In genomic region chr2:155755746-155756145, GRCm38 (mm10) we compare ENCODE assay signal across 9 mouse cellular contexts. TPM values are rescaled to one million over a fixed set of nuclear protein-coding genes. Genes with fewer than 3 reads are reported as not detected.
DNase-seq lines count a peak whose midpoint lies in the region; ATAC-seq and TF ChIP-seq lines count a peak whose summit lies in the region.
"Had no signal": no experiment of that assay in that cellular context is flagged by ENCODE, and none has a peak within 500 bp of the region (broad histone marks: within the 10 kb centered on the region; RNA-seq: fewer than 3 reads in every experiment).

No protein-coding gene starts in this region.

- H3K9ac ChIP-seq in heart, postnatal 0 days (replicated peaks; ENCODE audit: low read depth, low read length), result no peak overlapping the region
- H3K9ac ChIP-seq in intestine, embryonic 15.5 days, result no peak overlapping the region

- H3K27ac ChIP-seq in heart, postnatal 0 days (ENCODE audit: low read depth), result no peak overlapping the region
- no peak overlapping the region for H3K27ac ChIP-seq in intestine, embryonic 15.5 days

- peaks cover 7% of the 10 kb centered on the region; the same call in 1 of the 2 replicates for H3K27me3 ChIP-seq in heart, postnatal 0 days (ENCODE audit: control insufficient read depth, insufficient read depth, low read length)
- H3K27me3 ChIP-seq in intestine, embryonic 15.5 days (replicated peaks), result no peaks in the 10 kb centered on the region

- peak; percentile 53 for TF ChIP-seq CTCF in heart, postnatal 0 days (IDR thresholded peaks at IDR 0.05; ENCODE audit: low read depth)

- no peak for TF ChIP-seq EP300 in heart, postnatal 0 days (IDR thresholded peaks at IDR 0.05; ENCODE audit: low read depth)

- no peak overlapping the region for H3K4me2 ChIP-seq in heart, postnatal 0 days (ENCODE audit: low read depth, low read length)
- no peak overlapping the region for H3K4me2 ChIP-seq in intestine, embryonic 15.5 days (replicated peaks)

- WGBS in heart, postnatal 0 days, result 8% methylated on average over 1 of the region's 1 CpGs
- WGBS in intestine, embryonic 15.5 days, result 9% methylated on average over 1 of the region's 1 CpGs

- H3K9me3 ChIP-seq in heart, postnatal 0 days (replicated peaks; ENCODE audit: control insufficient read depth, low read length), result no peaks in the 10 kb centered on the region
- H3K9me3 ChIP-seq in intestine, embryonic 15.5 days, result no peaks in the 10 kb centered on the region

- H3K36me3 ChIP-seq in heart, postnatal 0 days (replicated peaks; ENCODE audit: control insufficient read depth, insufficient read depth, low read length), result no peaks in the 10 kb centered on the region
- no peaks in the 10 kb centered on the region for H3K36me3 ChIP-seq in intestine, embryonic 15.5 days

- no peak for ATAC-seq in heart, postnatal 0 days (ENCODE audit: insufficient read depth, low read depth)
- peak; percentile 66 for ATAC-seq in megakaryocyte, adult 5-6 weeks (ENCODE audit: poor library complexity, severe bottlenecking)
- ATAC-seq in intestine, embryonic 15.5 days, result no peak

- no peak overlapping the region for H3K4me3 ChIP-seq in heart, postnatal 0 days (ENCODE audit: low read depth, low read length)
- no peak overlapping the region for H3K4me3 ChIP-seq in intestine, embryonic 15.5 days (replicated peaks)

- DNase-seq in heart, postnatal 0 days (ENCODE audit: low spot score), result peak; percentile 18
- DNase-seq in heart, adult 8-10 months (ENCODE audit: low spot score), result no peak
- DNase-seq in right cerebral cortex, postnatal 4 days, result peak; percentile 61
- no peak for DNase-seq in right cerebral cortex, adult 18-20 months
- DNase-seq in adrenal gland, postnatal 36 days, result peak; percentile 83 to 85
- peak; percentile 26 for DNase-seq in gastrocnemius, postnatal 25 days

- no peaks in the 10 kb centered on the region for H3K4me1 ChIP-seq in heart, postnatal 0 days (ENCODE audit: control insufficient read depth, insufficient read depth)
- H3K4me1 ChIP-seq in intestine, embryonic 15.5 days (replicated peaks), result 0 out of 2 replicates have a peak, but pooled peaks cover 3% of the 10 kb centered on the region

RNA-seq across cellular contexts. Expression of gene Procr, which starts 4.8 kb away (rescaled TPM):
- total RNA-seq in heart, postnatal 0 days (2014; rRNA removed; ENCODE audit: low replicate concordance), result 3.4 and 9.3 TPM in 2 replicates
- 4.0 and 4.7 TPM in 2 replicates for polyA plus RNA-seq in heart, postnatal 0 days (2015; fragmentation: Nextera tagmentation; extraction: Ambion mirVana)
- total RNA-seq in heart, adult 8-10 months (2022), result 1 to 10 TPM; 1.9 to 2.8 (median 2.3) TPM
- 10 to 100 TPM; 27.0 to 72.3 TPM for total RNA-seq in adrenal gland, postnatal 36 days (2021)
- total RNA-seq in gastrocnemius, postnatal 25 days (2021), result 10 to 100 TPM in 1 of 2 experiments, 1 to 10 TPM in 1; 5.9 to 12.4 TPM
- 0.83 TPM in 1 of 2 replicates, not detected in the other for total RNA-seq in megakaryocyte, adult 5-6 weeks (2015)
- total RNA-seq in megakaryocyte, adult 5-6 weeks (2017), result not detected in 2 replicates
- polyA plus RNA-seq in intestine, embryonic 15.5 days (2015; fragmentation: Nextera tagmentation; extraction: Ambion mirVana), result 20.2 and 20.4 TPM in 2 replicates

RNA-seq across cellular contexts. Expression of gene Mmp24, which starts 19.4 kb away (rescaled TPM):
- 0.04 and 0.38 TPM in 2 replicates for total RNA-seq in heart, postnatal 0 days (2014; rRNA removed; ENCODE audit: low replicate concordance)
- 0.03 and 0.04 TPM in 2 replicates for polyA plus RNA-seq in heart, postnatal 0 days (2015; fragmentation: Nextera tagmentation; extraction: Ambion mirVana)
- total RNA-seq in heart, adult 8-10 months (2022), result not detected
- total RNA-seq in adrenal gland, postnatal 36 days (2021), result 1 to 10 TPM; 1.4 to 1.7 TPM
- not detected for total RNA-seq in gastrocnemius, postnatal 25 days (2021)
- total RNA-seq in megakaryocyte, adult 5-6 weeks (2015), result not detected in 2 replicates
- 0.07 and 0.65 TPM in 2 replicates for total RNA-seq in megakaryocyte, adult 5-6 weeks (2017)
- polyA plus RNA-seq in intestine, embryonic 15.5 days (2015; fragmentation: Nextera tagmentation; extraction: Ambion mirVana), result 0.24 and 0.37 TPM in 2 replicates

RNA-seq across cellular contexts. Expression of gene Gm17581, which starts 20.1 kb away (rescaled TPM):
- not detected in 2 replicates for total RNA-seq in heart, postnatal 0 days (2014; rRNA removed; ENCODE audit: low replicate concordance)
- polyA plus RNA-seq in heart, postnatal 0 days (2015; fragmentation: Nextera tagmentation; extraction: Ambion mirVana), result not detected in 2 replicates
- not detected for total RNA-seq in heart, adult 8-10 months (2022)
- not detected for total RNA-seq in adrenal gland, postnatal 36 days (2021)
- not detected for total RNA-seq in gastrocnemius, postnatal 25 days (2021)
- not detected in 2 replicates for total RNA-seq in megakaryocyte, adult 5-6 weeks (2015)
- total RNA-seq in megakaryocyte, adult 5-6 weeks (2017), result not detected in 2 replicates
- not detected in 2 replicates for polyA plus RNA-seq in intestine, embryonic 15.5 days (2015; fragmentation: Nextera tagmentation; extraction: Ambion mirVana)
- total RNA-seq: layer of hippocampus, postnatal 25 days had no signal

RNA-seq across cellular contexts. Expression of gene Edem2, which starts 26.5 kb away (rescaled TPM):
- total RNA-seq in heart, postnatal 0 days (2014; rRNA removed; ENCODE audit: low replicate concordance), result 9.7 and 18.4 TPM in 2 replicates
- polyA plus RNA-seq in heart, postnatal 0 days (2015; fragmentation: Nextera tagmentation; extraction: Ambion mirVana), result 14.8 and 18.1 TPM in 2 replicates
- total RNA-seq in heart, adult 8-10 months (2022), result 1 to 10 TPM; 5.7 to 7.8 (median 6.4) TPM
- 10 to 100 TPM; 42.3 to 46.9 TPM for total RNA-seq in adrenal gland, postnatal 36 days (2021)
- 1 to 10 TPM; 3.9 to 5.0 TPM for total RNA-seq in gastrocnemius, postnatal 25 days (2021)
- 23.4 and 25.9 TPM in 2 replicates for total RNA-seq in megakaryocyte, adult 5-6 weeks (2015)
- 34.8 and 34.9 TPM in 2 replicates for total RNA-seq in megakaryocyte, adult 5-6 weeks (2017)
- 60.5 and 92.0 TPM in 2 replicates for polyA plus RNA-seq in intestine, embryonic 15.5 days (2015; fragmentation: Nextera tagmentation; extraction: Ambion mirVana)

Comparison
In these comparisons a context has a peak if more than half of its experiments do, and no peak if none do; other contexts are left out.
1. DNase-seq: peak in heart, postnatal 0 days (single experiment), right cerebral cortex, postnatal 4 days (single experiment), adrenal gland, postnatal 36 days (2 of 2) and gastrocnemius, postnatal 25 days (single experiment); none in heart, adult 8-10 months (single experiment) and right cerebral cortex, adult 18-20 months (single experiment).